Mouse (Mus musculus): ENCODE results near the gene Tnnt2. TPM values are rescaled to one million over a fixed set of nuclear protein-coding genes. Genes with fewer than 3 reads are reported as not detected.
A peak's percentile ranks its signal among the peaks of the same experiment; 100 is the strongest.

The Tnnt2 gene
- total and polyA plus RNA-seq, 2 experiments = 0.06 to 0.46 TPM

GRCm38 (mm10) chr1:135820736-135821364 lies 15.3 kb upstream of the Tnnt2 start:
- peak; percentile 88 for DNase-seq (ENCODE audit: extremely low read depth, low read depth, low spot score)
- Histone ChIP-seq H3K79me2 (ENCODE audit: control insufficient read depth, insufficient read depth, low read length) (no peaks in the 10 kb centered on the region), H3K9ac (ENCODE audit: low read depth, low read length) (peak overlapping the region; percentile 26; the same call in 1 of the 2 replicates), H3K4me1 (ENCODE audit: control insufficient read depth, insufficient read depth, low read length) (peaks cover 5% of the 10 kb centered on the region; the same call in 1 of the 2 replicates), H3K4me3 (ENCODE audit: insufficient read depth, low read depth, low read length) (no peak overlapping the region; the same call in 1 of the 2 replicates), H3K27me3 (ENCODE audit: control insufficient read depth, insufficient read depth, low read length) (0 out of 2 replicates have a peak, but pooled peaks cover 3% of the 10 kb centered on the region), H3K27ac (replicated peaks; ENCODE audit: insufficient read depth, low read depth, low read length) (peak overlapping the region; percentile 58), H3K36me3 (ENCODE audit: control insufficient read depth, insufficient read depth, low read length) (no peaks in the 10 kb centered on the region)
- no peak for TF ChIP-seq CTCF (IDR thresholded peaks at IDR 0.05; ENCODE audit: low read depth, low read length)
- TF ChIP-seq POLR2A (IDR thresholded peaks at IDR 0.05; ENCODE audit: extremely low read depth, insufficient read depth, low read length) = no peak
- 48% methylated on average over 16 of the region's 16 CpGs for WGBS

- no peak overlapping the region for H3K4me3 ChIP-seq (ENCODE audit: insufficient read depth, low read depth, low read length)
Measured at GRCm38 (mm10) chr1:135821780-135822179, 14.4 kb upstream of the Tnnt2 start.

GRCm38 (mm10) chr1:135828918-135829317 lies 7.2 kb upstream of the Tnnt2 start:
- no peak overlapping the region for H3K9ac ChIP-seq (ENCODE audit: low read depth, low read length)
- H3K36me3 ChIP-seq (ENCODE audit: control insufficient read depth, insufficient read depth, low read length) = no peaks in the 10 kb centered on the region
- WGBS = 5% methylated on average over 1 of the region's 1 CpGs
- no peak overlapping the region for H3K27ac ChIP-seq (replicated peaks; ENCODE audit: insufficient read depth, low read depth, low read length)
- no peaks in the 10 kb centered on the region for H3K79me2 ChIP-seq (ENCODE audit: control insufficient read depth, insufficient read depth, low read length)
- TF ChIP-seq POLR2A (IDR thresholded peaks at IDR 0.05; ENCODE audit: extremely low read depth, insufficient read depth, low read length) (no peak), CTCF (IDR thresholded peaks at IDR 0.05; ENCODE audit: low read depth, low read length) (peak; percentile 65)
- H3K27me3 ChIP-seq (ENCODE audit: control insufficient read depth, insufficient read depth, low read length) = no peaks in the 10 kb centered on the region
- peak; percentile 57 for DNase-seq (ENCODE audit: extremely low read depth, low read depth, low spot score)
- no peak overlapping the region for H3K4me3 ChIP-seq (ENCODE audit: insufficient read depth, low read depth, low read length)
- no peaks in the 10 kb centered on the region for H3K4me1 ChIP-seq (ENCODE audit: control insufficient read depth, insufficient read depth, low read length)

More at GRCm38 (mm10) chr1:135821780-135822179, 14.4 kb upstream of the Tnnt2 start:
- Histone ChIP-seq H3K27me3 (ENCODE audit: control insufficient read depth, insufficient read depth, low read length) (0 out of 2 replicates have a peak, but pooled peaks cover 3% of the 10 kb centered on the region), H3K79me2 (ENCODE audit: control insufficient read depth, insufficient read depth, low read length) (no peaks in the 10 kb centered on the region), H3K4me1 (ENCODE audit: control insufficient read depth, insufficient read depth, low read length) (peaks cover 5% of the 10 kb centered on the region; the same call in 1 of the 2 replicates), H3K36me3 (ENCODE audit: control insufficient read depth, insufficient read depth, low read length) (no peaks in the 10 kb centered on the region), H3K9ac (ENCODE audit: low read depth, low read length) (no peak overlapping the region), H3K27ac (replicated peaks; ENCODE audit: insufficient read depth, low read depth, low read length) (peak overlapping the region; percentile 58)
- 72% methylated on average over 7 of the region's 7 CpGs for WGBS
- no peak for TF ChIP-seq CTCF (IDR thresholded peaks at IDR 0.05; ENCODE audit: low read depth, low read length)
- no peak for TF ChIP-seq POLR2A (IDR thresholded peaks at IDR 0.05; ENCODE audit: extremely low read depth, insufficient read depth, low read length)
- peak; percentile 29 for DNase-seq (ENCODE audit: extremely low read depth, low read depth, low spot score)

GRCm38 (mm10) chr1:135834206-135834859 lies 1.8 kb upstream of the Tnnt2 start:
- Histone ChIP-seq H3K9ac (ENCODE audit: low read depth, low read length) (no peak overlapping the region), H3K4me1 (ENCODE audit: control insufficient read depth, insufficient read depth, low read length) (no peaks in the 10 kb centered on the region), H3K36me3 (ENCODE audit: control insufficient read depth, insufficient read depth, low read length) (no peaks in the 10 kb centered on the region), H3K27ac (replicated peaks; ENCODE audit: insufficient read depth, low read depth, low read length) (no peak overlapping the region), H3K27me3 (ENCODE audit: control insufficient read depth, insufficient read depth, low read length) (no peaks in the 10 kb centered on the region), H3K4me3 (ENCODE audit: insufficient read depth, low read depth, low read length) (no peak overlapping the region), H3K79me2 (ENCODE audit: control insufficient read depth, insufficient read depth, low read length) (no peaks in the 10 kb centered on the region)
- WGBS = 60% methylated on average over 6 of the region's 6 CpGs
- no peak for DNase-seq (ENCODE audit: extremely low read depth, low read depth, low spot score)
- TF ChIP-seq CTCF (IDR thresholded peaks at IDR 0.05; ENCODE audit: low read depth, low read length) = no peak
- no peak for TF ChIP-seq POLR2A (IDR thresholded peaks at IDR 0.05; ENCODE audit: extremely low read depth, insufficient read depth, low read length)

GRCm38 (mm10) chr1:135834983-135835382 lies 1.2 kb upstream of the Tnnt2 start:
- TF ChIP-seq POLR2A (IDR thresholded peaks at IDR 0.05; ENCODE audit: extremely low read depth, insufficient read depth, low read length) = no peak
- no peak for TF ChIP-seq CTCF (IDR thresholded peaks at IDR 0.05; ENCODE audit: low read depth, low read length)
- Histone ChIP-seq H3K36me3 (ENCODE audit: control insufficient read depth, insufficient read depth, low read length) (no peaks in the 10 kb centered on the region), H3K9ac (ENCODE audit: low read depth, low read length) (no peak overlapping the region), H3K4me3 (ENCODE audit: insufficient read depth, low read depth, low read length) (no peak overlapping the region), H3K79me2 (ENCODE audit: control insufficient read depth, insufficient read depth, low read length) (no peaks in the 10 kb centered on the region), H3K27me3 (ENCODE audit: control insufficient read depth, insufficient read depth, low read length) (no peaks in the 10 kb centered on the region), H3K27ac (replicated peaks; ENCODE audit: insufficient read depth, low read depth, low read length) (no peak overlapping the region), H3K4me1 (ENCODE audit: control insufficient read depth, insufficient read depth, low read length) (no peaks in the 10 kb centered on the region)
- DNase-seq (ENCODE audit: extremely low read depth, low read depth, low spot score) = no peak
- WGBS = 84% methylated on average over 8 of the region's 8 CpGs

GRCm38 (mm10) chr1:135838626-135839025 lies 2.5 kb downstream of the Tnnt2 start:
- H3K4me3 ChIP-seq (ENCODE audit: insufficient read depth, low read depth, low read length) = no peak overlapping the region
- H3K9ac ChIP-seq (ENCODE audit: low read depth, low read length) = no peak overlapping the region
- no peak for DNase-seq (ENCODE audit: extremely low read depth, low read depth, low spot score)
- H3K4me1 ChIP-seq (ENCODE audit: control insufficient read depth, insufficient read depth, low read length) = no peaks in the 10 kb centered on the region
- no peaks in the 10 kb centered on the region for H3K79me2 ChIP-seq (ENCODE audit: control insufficient read depth, insufficient read depth, low read length)
- H3K27me3 ChIP-seq (ENCODE audit: control insufficient read depth, insufficient read depth, low read length) = no peaks in the 10 kb centered on the region
- no peak overlapping the region for H3K27ac ChIP-seq (replicated peaks; ENCODE audit: insufficient read depth, low read depth, low read length)
- WGBS = 62% methylated on average over 4 of the region's 4 CpGs
- no peaks in the 10 kb centered on the region for H3K36me3 ChIP-seq (ENCODE audit: control insufficient read depth, insufficient read depth, low read length)
- TF ChIP-seq POLR2A (IDR thresholded peaks at IDR 0.05; ENCODE audit: extremely low read depth, insufficient read depth, low read length) (no peak), CTCF (IDR thresholded peaks at IDR 0.05; ENCODE audit: low read depth, low read length) (no peak)
